Mouse (Mus musculus) hindbrain, postnatal 0 days (tissue): ENCODE measurements around the gene Rras. TPM values are rescaled to one million over a fixed set of nuclear protein-coding genes. Genes with fewer than 3 reads are reported as not detected.

ENCODE experiments used
- ATAC-seq: fragments of 200-750 bp; cut with Nextera tagmentation; 2 replicates; pipeline ENCODE4 v1.8.0; 2017; ENCODE audit warnings: mild to moderate bottlenecking, moderate TSS enrichment, moderate library complexity
- DNase-seq: peaks from one replicate; pipeline ENCODE4 v3.0.0-alpha.2; 2015; ENCODE audit warnings: low spot score
- H3K27ac ChIP-seq: fragments of 300-500 bp; sonication (generic); 2 replicates; pipeline ENCODE4 v1.5.1; 2014; ENCODE audit warnings: mild to moderate bottlenecking
- H3K27me3 ChIP-seq: fragments of 300-500 bp; sonication (generic); 2 replicates; pipeline ENCODE4 v1.6.1; 2014; ENCODE audit warnings: low read length, mixed read lengths; ENCODE audit not compliant: insufficient read depth
- H3K36me3 ChIP-seq: fragments of 300-500 bp; sonication (generic); 2 replicates; pipeline ENCODE4 v1.6.1; 2014; ENCODE audit warnings: low read length, mixed read lengths; ENCODE audit not compliant: insufficient read depth
- H3K4me1 ChIP-seq: fragments of 300-500 bp; sonication (generic); 2 replicates; pipeline ENCODE4 v1.6.1; 2014; ENCODE audit warnings: antibody characterized with exemption, low read length, mixed read lengths; ENCODE audit not compliant: insufficient read depth
- H3K4me2 ChIP-seq: fragments of 300-500 bp; sonication (generic); 2 replicates; pipeline ENCODE4 v1.6.1; 2014; ENCODE audit warnings: low read depth, mild to moderate bottlenecking, low read length, moderate library complexity, mixed read lengths
- H3K4me3 ChIP-seq: fragments of 300-500 bp; sonication (generic); 2 replicates; pipeline ENCODE4 v1.5.1; 2014; ENCODE audit warnings: low read length
- H3K9ac ChIP-seq: fragments of 300-500 bp; sonication (generic); replicated peaks from 2 replicates; pipeline ENCODE4 v1.6.1; 2014; ENCODE audit warnings: mild to moderate bottlenecking, low read length, moderate library complexity, mixed read lengths
- H3K9me3 ChIP-seq: fragments of 300-500 bp; sonication (generic); 2 replicates; pipeline ENCODE4 v1.6.1; 2016; ENCODE audit warnings: low read length, mixed read lengths
- CTCF ChIP-seq: IDR thresholded peaks from 2 replicates; pipeline ENCODE4 v1.5.1; 2016; ENCODE audit warnings: antibody characterized with exemption, control low read depth, low read depth
- WGBS: fragments of 180-500 bp; shearing (Covaris S2); extraction: QIAGEN DNeasy Blood & Tissue Kit; methylation state at CpG from one replicate; pipeline ENCODE4 v1.1.7; 2014; 5-methylcytosine and 5-hydroxymethylcytosine counted together
- polyA plus RNA-seq: library from polyadenylated mRNA; unstranded; fragments of >200 nt; fragmentation: Nextera tagmentation; extraction: Ambion mirVana; gene quantifications from 2 replicates; pipeline ENCODE4 v1.2.1, GENCODE M21; 2015
- total RNA-seq: library from RNA; depleted of rRNA; stranded (reverse); fragments of >200 nt; gene quantifications from 2 replicates; pipeline ENCODE4 v1.2.3, GENCODE M21; 2014

Rras gene
- total and polyA plus RNA-seq, 2 experiments from 2014 or later, result 16.9 to 18.6 TPM

DNA sequence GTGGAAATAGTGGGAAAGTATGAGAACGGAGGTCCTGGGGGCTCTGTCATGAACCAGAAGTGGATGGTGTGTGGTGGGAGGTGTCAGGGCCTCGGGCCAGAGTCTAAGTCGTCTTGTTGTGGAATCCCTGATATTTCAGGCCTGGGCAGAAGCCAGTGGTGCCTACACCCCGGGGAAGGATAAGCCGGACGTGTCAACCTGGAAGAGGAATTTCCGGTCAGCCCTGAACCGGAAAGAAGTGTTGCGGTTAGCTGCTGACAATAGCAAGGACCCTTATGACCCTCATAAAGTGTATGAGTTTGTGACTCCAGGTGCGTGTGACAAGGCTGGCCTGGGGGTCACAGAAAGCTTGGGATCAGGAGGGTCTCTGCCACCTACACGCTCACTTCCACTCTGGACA is 18.0 kb upstream of the Rras start:
- no peak for DNase-seq
- Histone ChIP-seq H3K4me1 (peaks cover 5% of the 10 kb centered on the region; the same call in 1 of the 2 replicates), H3K36me3 (peaks cover 43% of the 10 kb centered on the region), H3K27me3 (no peaks in the 10 kb centered on the region), H3K9me3 (no peaks in the 10 kb centered on the region), H3K9ac (no peak overlapping the region), H3K27ac (no peak overlapping the region), H3K4me3 (no peak overlapping the region), H3K4me2 (no peak overlapping the region)
- 83% methylated on average over 11 of the region's 11 CpGs for WGBS
- no peak for ATAC-seq
- no peak for TF ChIP-seq CTCF

GRCm38 (mm10) chr7:45000539-45001114 is 17.1 kb upstream of the Rras start:
- DNase-seq (no peak), ATAC-seq (no peak)
- H3K9me3 ChIP-seq, result no peaks in the 10 kb centered on the region
- TF ChIP-seq CTCF, result no peak
- H3K27me3 ChIP-seq, result no peaks in the 10 kb centered on the region
- peaks cover 49% of the 10 kb centered on the region for H3K36me3 ChIP-seq
- H3K4me1 ChIP-seq, result peaks cover 5% of the 10 kb centered on the region; the same call in 1 of the 2 replicates
- WGBS, result 78% methylated on average over 21 of the region's 21 CpGs
- no peak overlapping the region for H3K27ac ChIP-seq
- no peak overlapping the region for H3K4me3 ChIP-seq
- H3K4me2 ChIP-seq, result no peak overlapping the region
- no peak overlapping the region for H3K9ac ChIP-seq

DNA sequence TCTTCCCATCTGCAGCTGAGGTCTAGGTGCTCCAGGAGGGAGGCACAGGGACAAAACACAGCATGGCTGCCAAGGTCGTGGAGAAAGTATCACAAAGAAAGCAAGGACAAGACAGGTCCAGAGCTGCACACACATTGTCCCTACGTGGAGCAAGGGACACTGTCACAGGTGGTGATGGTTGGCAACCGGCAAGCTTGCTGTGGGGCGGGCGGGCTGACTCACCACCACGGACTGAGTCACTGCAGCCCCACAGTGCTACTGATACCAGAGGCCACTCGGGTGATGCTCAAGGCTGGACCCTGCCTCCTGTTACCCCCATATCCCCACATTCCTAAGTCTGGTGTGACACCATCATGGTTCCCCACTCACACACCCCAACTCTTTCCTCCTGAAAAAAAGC is 15.3 kb upstream of the Rras start:
- Histone ChIP-seq H3K27ac (no peak overlapping the region), H3K27me3 (no peaks in the 10 kb centered on the region), H3K9ac (no peak overlapping the region), H3K4me3 (no peak overlapping the region), H3K4me2 (no peak overlapping the region), H3K36me3 (peaks cover 67% of the 10 kb centered on the region), H3K9me3 (no peaks in the 10 kb centered on the region), H3K4me1 (peaks cover 5% of the 10 kb centered on the region; the same call in 1 of the 2 replicates)
- TF ChIP-seq CTCF, result no peak
- ATAC-seq, result no peak
- DNase-seq, result no peak
- 87% methylated on average over 7 of the region's 7 CpGs for WGBS

DNA sequence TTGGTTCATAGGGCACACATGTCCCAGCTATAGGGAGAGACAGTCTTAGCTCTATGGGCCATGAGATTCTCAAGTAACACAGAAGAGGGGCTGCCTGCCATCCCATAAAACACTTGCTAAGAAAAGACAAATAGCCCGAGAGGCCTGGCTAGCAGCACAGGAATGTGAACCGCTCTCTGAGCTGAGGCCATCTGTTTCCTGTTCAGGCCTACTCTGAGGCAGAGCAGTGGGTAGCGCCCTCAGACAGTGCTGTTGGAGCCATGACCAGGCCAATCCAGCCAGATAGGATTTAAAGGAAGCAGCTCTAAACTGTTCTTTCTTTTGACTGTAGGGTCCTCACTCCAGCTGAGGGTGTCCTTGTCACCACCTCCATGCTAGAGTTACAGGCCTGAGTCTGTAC is 13.2 kb upstream of the Rras start:
- Histone ChIP-seq H3K9me3 (no peaks in the 10 kb centered on the region), H3K4me3 (no peak overlapping the region), H3K9ac (no peak overlapping the region), H3K4me1 (no peaks in the 10 kb centered on the region), H3K27me3 (no peaks in the 10 kb centered on the region), H3K27ac (no peak overlapping the region), H3K36me3 (peaks cover 75% of the 10 kb centered on the region), H3K4me2 (no peak overlapping the region)
- DNase-seq, result no peak
- WGBS, result 80% methylated on average over 3 of the region's 3 CpGs
- ATAC-seq, result no peak
- TF ChIP-seq CTCF, result no peak

- Histone ChIP-seq H3K4me3 (no peak overlapping the region), H3K4me1 (no peaks in the 10 kb centered on the region), H3K27me3 (no peaks in the 10 kb centered on the region), H3K4me2 (no peak overlapping the region), H3K36me3 (peaks cover 83% of the 10 kb centered on the region), H3K9ac (no peak overlapping the region), H3K27ac (no peak overlapping the region), H3K9me3 (no peaks in the 10 kb centered on the region)
- no peak for DNase-seq
- no peak for TF ChIP-seq CTCF
- 91% methylated on average over 6 of the region's 6 CpGs for WGBS
- no peak for ATAC-seq
Observed at GRCm38 (mm10) chr7:45005321-45005992, 12.3 kb upstream of the Rras start.

GRCm38 (mm10) chr7:45006503-45006902 is 11.3 kb upstream of the Rras start:
- Histone ChIP-seq H3K36me3 (peaks cover 77% of the 10 kb centered on the region), H3K4me3 (no peak overlapping the region), H3K27me3 (no peaks in the 10 kb centered on the region), H3K27ac (no peak overlapping the region), H3K9me3 (no peaks in the 10 kb centered on the region), H3K4me1 (no peaks in the 10 kb centered on the region), H3K4me2 (no peak overlapping the region), H3K9ac (no peak overlapping the region)
- 93% methylated on average over 12 of the region's 12 CpGs for WGBS
- DNase-seq, result no peak
- no peak for TF ChIP-seq CTCF
- no peak for ATAC-seq

- no peak overlapping the region for H3K4me2 ChIP-seq
- no peak overlapping the region for H3K4me3 ChIP-seq
- no peaks in the 10 kb centered on the region for H3K9me3 ChIP-seq
- 97% methylated on average over 29 of the region's 29 CpGs for WGBS
- no peaks in the 10 kb centered on the region for H3K4me1 ChIP-seq
- no peak for TF ChIP-seq CTCF
- no peak overlapping the region for H3K9ac ChIP-seq
- no peak overlapping the region for H3K27ac ChIP-seq
- ATAC-seq (no peak), DNase-seq (no peak)
- H3K27me3 ChIP-seq, result no peaks in the 10 kb centered on the region
- H3K36me3 ChIP-seq, result peaks cover 77% of the 10 kb centered on the region
Observed at GRCm38 (mm10) chr7:45007141-45007540, 10.6 kb upstream of the Rras start.
